Mouse (Mus musculus) midbrain, embryonic 12.5 days (tissue): Measurements from ENCODE around the gene Gm28374. TPM values are rescaled to one million over a fixed set of nuclear protein-coding genes. Genes with fewer than 3 reads are reported as not detected.
A peak's percentile ranks its signal among the peaks of the same experiment; 100 is the strongest.

Source experiments
- ATAC-seq: fragments of 200-750 bp; cut with Nextera tagmentation; 2 replicates; pipeline ENCODE4 v1.8.0; 2017; ENCODE audit warnings: low read depth, moderate TSS enrichment, moderate library complexity; ENCODE audit not compliant: low FRiP score
- H3K27ac ChIP-seq: fragments of 300-500 bp; sonication (generic); replicated peaks from 2 replicates; pipeline ENCODE4 v1.5.1; 2016; ENCODE audit warnings: mild to moderate bottlenecking
- H3K27me3 ChIP-seq: fragments of 300-500 bp; sonication (generic); 2 replicates; pipeline ENCODE4 v1.6.1; 2016; ENCODE audit warnings: mild to moderate bottlenecking
- H3K36me3 ChIP-seq: fragments of 300-500 bp; sonication (generic); 2 replicates; pipeline ENCODE4 v1.6.1; 2016
- H3K4me1 ChIP-seq: fragments of 300-500 bp; sonication (generic); 2 replicates; pipeline ENCODE4 v1.6.1; 2016
- H3K4me2 ChIP-seq: fragments of 300-500 bp; sonication (generic); replicated peaks from 2 replicates; pipeline ENCODE4 v1.6.1; 2016; ENCODE audit warnings: mild to moderate bottlenecking, moderate library complexity
- H3K4me3 ChIP-seq: fragments of 300-500 bp; sonication (generic); 2 replicates; pipeline ENCODE4 v1.5.1; 2016; ENCODE audit warnings: mild to moderate bottlenecking
- H3K9ac ChIP-seq: fragments of 300-500 bp; sonication (generic); replicated peaks from 2 replicates; pipeline ENCODE4 v1.6.1; 2016; ENCODE audit warnings: mild to moderate bottlenecking, moderate library complexity
- H3K9me3 ChIP-seq: fragments of 300-500 bp; sonication (generic); 2 replicates; pipeline ENCODE4 v1.6.1; 2016; ENCODE audit warnings: mild to moderate bottlenecking
- WGBS: fragments of 180-500 bp; shearing (Covaris S2); methylation state at CpG from one replicate; pipeline ENCODE4 v1.1.7; 2016; 5-methylcytosine and 5-hydroxymethylcytosine counted together
- polyA plus RNA-seq: library from polyadenylated mRNA; unstranded; fragments of >200 nt; fragmentation: Nextera tagmentation; extraction: Ambion mirVana; gene quantifications from 2 replicates; pipeline ENCODE4 v1.2.1, GENCODE M21; 2016

Gm28374 gene
- polyA plus RNA-seq, 1 experiment from 2014 or later, result 2.6 TPM

- WGBS, result 97% methylated on average over 12 of the region's 12 CpGs
Measured at GRCm38 (mm10) chr19:6079983-6080480, 2.0 kb downstream of the Gm28374 start, which contains the start of gene Tmem262. Gene Tmem262 (plus strand): TSS chr19:6080033.

GRCm38 (mm10) chr19:6076564-6077393 is 5.3 kb downstream of the Gm28374 start, which contains the start of gene Vps51:
Gene Vps51 (minus strand): TSS chr19:6077231.
- Histone ChIP-seq H3K4me3 (peak within 1 kb of the TSS; percentile 80), H3K27me3 (no peaks in the 10 kb centered on the region), H3K9me3 (no peaks in the 10 kb centered on the region), H3K27ac (peak within 1 kb of the TSS; percentile 85), H3K4me1 (peaks cover 17% of the 10 kb centered on the region), H3K4me2 (peak within 1 kb of the TSS; percentile 91), H3K9ac (peak within 1 kb of the TSS; percentile 82), H3K36me3 (peaks cover 36% of the 10 kb centered on the region)
- ATAC-seq, result peak; percentile 86
- WGBS, result 1% methylated on average over 33 of the region's 33 CpGs

More at GRCm38 (mm10) chr19:6079983-6080480, 2.0 kb downstream of the Gm28374 start, which contains the start of gene Tmem262:
- no peaks in the 10 kb centered on the region for H3K9me3 ChIP-seq
- peaks cover 35% of the 10 kb centered on the region for H3K36me3 ChIP-seq
- H3K27ac ChIP-seq, result no peak within 1 kb of the TSS
- no peak for ATAC-seq
- H3K27me3 ChIP-seq, result no peaks in the 10 kb centered on the region
- H3K4me2 ChIP-seq, result no peak within 1 kb of the TSS
- no peak within 1 kb of the TSS for H3K4me3 ChIP-seq
- H3K9ac ChIP-seq, result no peak within 1 kb of the TSS; the same call in 1 of the 2 replicates
- peaks cover 28% of the 10 kb centered on the region for H3K4me1 ChIP-seq

- WGBS, result 92% methylated on average over 5 of the region's 5 CpGs
- peaks cover 42% of the 10 kb centered on the region for H3K36me3 ChIP-seq
- no peak overlapping the region for H3K4me3 ChIP-seq
- no peak for ATAC-seq
- H3K4me1 ChIP-seq, result peaks cover 17% of the 10 kb centered on the region
- no peaks in the 10 kb centered on the region for H3K27me3 ChIP-seq
- no peaks in the 10 kb centered on the region for H3K9me3 ChIP-seq
- no peak overlapping the region for H3K9ac ChIP-seq
- no peak overlapping the region for H3K4me2 ChIP-seq
- H3K27ac ChIP-seq, result no peak overlapping the region
Measured at GRCm38 (mm10) chr19:6073889-6074288, 8.2 kb downstream of the Gm28374 start.

- no peak for ATAC-seq
- peaks cover 44% of the 10 kb centered on the region for H3K36me3 ChIP-seq
Measured at GRCm38 (mm10) chr19:6071261-6071660, 10.8 kb downstream of the Gm28374 start.

GRCm38 (mm10) chr19:6070571-6071250 is 11.3 kb downstream of the Gm28374 start:
- no peak for ATAC-seq
- H3K9me3 ChIP-seq, result no peaks in the 10 kb centered on the region
- WGBS, result 92% methylated on average over 31 of the region's 31 CpGs
- no peak overlapping the region for H3K9ac ChIP-seq
- H3K27ac ChIP-seq, result no peak overlapping the region
- H3K36me3 ChIP-seq, result peaks cover 44% of the 10 kb centered on the region
- H3K4me1 ChIP-seq, result peaks cover 23% of the 10 kb centered on the region
- no peaks in the 10 kb centered on the region for H3K27me3 ChIP-seq
- H3K4me3 ChIP-seq, result no peak overlapping the region
- H3K4me2 ChIP-seq, result no peak overlapping the region

More at GRCm38 (mm10) chr19:6071261-6071660, 10.8 kb downstream of the Gm28374 start:
- no peak overlapping the region for H3K9ac ChIP-seq
- no peaks in the 10 kb centered on the region for H3K9me3 ChIP-seq
- H3K27ac ChIP-seq, result no peak overlapping the region
- no peak overlapping the region for H3K4me2 ChIP-seq
- no peak overlapping the region for H3K4me3 ChIP-seq
- WGBS, result 96% methylated on average over 19 of the region's 19 CpGs
- no peaks in the 10 kb centered on the region for H3K27me3 ChIP-seq
- H3K4me1 ChIP-seq, result peaks cover 25% of the 10 kb centered on the region

- no peak overlapping the region for H3K4me3 ChIP-seq
- H3K27me3 ChIP-seq, result no peaks in the 10 kb centered on the region
- ATAC-seq, result no peak
- peaks cover 20% of the 10 kb centered on the region for H3K4me1 ChIP-seq
- no peak overlapping the region for H3K27ac ChIP-seq
- no peak overlapping the region for H3K4me2 ChIP-seq
- H3K36me3 ChIP-seq, result peaks cover 41% of the 10 kb centered on the region
- H3K9ac ChIP-seq, result no peak overlapping the region
- 90% methylated on average over 10 of the region's 10 CpGs for WGBS
- no peaks in the 10 kb centered on the region for H3K9me3 ChIP-seq
Measured at GRCm38 (mm10) chr19:6069851-6070250, 12.2 kb downstream of the Gm28374 start.

GRCm38 (mm10) chr19:6068951-6069350 is 13.1 kb downstream of the Gm28374 start:
- WGBS, result 85% methylated on average over 4 of the region's 4 CpGs

GRCm38 (mm10) chr19:6067724-6068415 is 14.2 kb downstream of the Gm28374 start, which contains the start of gene Tm7sf2:
Gene Tm7sf2 (minus strand): TSS chr19:6068373.
- Histone ChIP-seq H3K27ac (peak within 1 kb of the TSS; percentile 88), H3K36me3 (peaks cover 30% of the 10 kb centered on the region), H3K9me3 (no peaks in the 10 kb centered on the region), H3K9ac (peak within 1 kb of the TSS; percentile 75), H3K4me2 (peak within 1 kb of the TSS; percentile 93), H3K27me3 (no peaks in the 10 kb centered on the region), H3K4me3 (peak within 1 kb of the TSS; percentile 56), H3K4me1 (peaks cover 24% of the 10 kb centered on the region)
- peak; percentile 92 for ATAC-seq
- 9% methylated on average over 33 of the region's 33 CpGs for WGBS

More at GRCm38 (mm10) chr19:6068951-6069350, 13.1 kb downstream of the Gm28374 start:
- Histone ChIP-seq H3K27me3 (no peaks in the 10 kb centered on the region), H3K4me1 (peaks cover 20% of the 10 kb centered on the region), H3K9ac (no peak overlapping the region), H3K36me3 (peaks cover 33% of the 10 kb centered on the region), H3K4me2 (no peak overlapping the region), H3K4me3 (no peak overlapping the region), H3K9me3 (no peaks in the 10 kb centered on the region), H3K27ac (no peak overlapping the region)
- ATAC-seq, result no peak

GRCm38 (mm10) chr19:6067011-6067723 is 14.9 kb downstream of the Gm28374 start:
- Histone ChIP-seq H3K4me2 (peak overlapping the region; percentile 93), H3K9ac (peak overlapping the region; percentile 75), H3K27ac (peak overlapping the region; percentile 88), H3K4me3 (peak overlapping the region; percentile 56), H3K27me3 (no peaks in the 10 kb centered on the region), H3K4me1 (peaks cover 31% of the 10 kb centered on the region), H3K36me3 (peaks cover 30% of the 10 kb centered on the region), H3K9me3 (no peaks in the 10 kb centered on the region)
- ATAC-seq, result peak; percentile 71
- under 1% methylated on average over 30 of the region's 30 CpGs for WGBS

- peak overlapping the region; percentile 88 for H3K27ac ChIP-seq
- 0 out of 2 replicates have a peak, but pooled peaks have one; percentile 2 for ATAC-seq
Measured at GRCm38 (mm10) chr19:6066571-6066970, 15.5 kb downstream of the Gm28374 start.

GRCm38 (mm10) chr19:6063081-6063480 is 19.0 kb downstream of the Gm28374 start:
- Histone ChIP-seq H3K36me3 (peaks cover 13% of the 10 kb centered on the region), H3K9ac (no peak overlapping the region), H3K4me1 (peaks cover 47% of the 10 kb centered on the region), H3K4me3 (peak overlapping the region; percentile 69; the same call in 1 of the 2 replicates), H3K9me3 (no peaks in the 10 kb centered on the region), H3K27me3 (no peaks in the 10 kb centered on the region), H3K4me2 (0 out of 2 replicates have a peak overlapping the region, but pooled peaks have one; percentile 99), H3K27ac (no peak overlapping the region)
- WGBS, result 87% methylated on average over 6 of the region's 6 CpGs
- ATAC-seq, result no peak

More at GRCm38 (mm10) chr19:6066571-6066970, 15.5 kb downstream of the Gm28374 start:
- 47% methylated on average over 5 of the region's 5 CpGs for WGBS
- Histone ChIP-seq H3K4me3 (peak overlapping the region; percentile 56), H3K4me1 (peaks cover 37% of the 10 kb centered on the region), H3K27me3 (no peaks in the 10 kb centered on the region), H3K4me2 (peak overlapping the region; percentile 93), H3K36me3 (peaks cover 29% of the 10 kb centered on the region), H3K9ac (peak overlapping the region; percentile 75), H3K9me3 (no peaks in the 10 kb centered on the region)
